Mouse (Mus musculus): ENCODE data around the gene Slc29a1.

Gene Slc29a1

DNA sequence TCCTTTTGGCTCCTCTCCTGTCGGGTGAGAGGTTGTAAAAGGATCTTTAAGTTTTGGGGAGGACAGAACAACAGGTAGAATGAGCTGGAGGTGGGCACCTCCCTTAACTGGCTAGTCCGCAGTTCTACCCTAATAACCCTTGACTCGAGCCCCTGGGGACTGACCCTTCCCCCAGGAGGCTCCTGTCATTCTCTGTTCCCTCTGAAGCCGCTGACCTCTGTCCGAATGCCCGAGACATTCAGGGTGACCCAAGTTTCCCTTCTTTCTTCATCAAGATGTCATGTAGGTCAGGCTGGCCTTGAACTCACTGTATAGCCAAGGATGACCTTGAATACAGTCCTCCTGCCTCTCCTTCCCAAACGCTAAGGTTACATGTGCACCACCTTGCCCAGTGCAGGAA lies 11.0 kb downstream of the Slc29a1 start:
- DNase-seq = no peak

DNA sequence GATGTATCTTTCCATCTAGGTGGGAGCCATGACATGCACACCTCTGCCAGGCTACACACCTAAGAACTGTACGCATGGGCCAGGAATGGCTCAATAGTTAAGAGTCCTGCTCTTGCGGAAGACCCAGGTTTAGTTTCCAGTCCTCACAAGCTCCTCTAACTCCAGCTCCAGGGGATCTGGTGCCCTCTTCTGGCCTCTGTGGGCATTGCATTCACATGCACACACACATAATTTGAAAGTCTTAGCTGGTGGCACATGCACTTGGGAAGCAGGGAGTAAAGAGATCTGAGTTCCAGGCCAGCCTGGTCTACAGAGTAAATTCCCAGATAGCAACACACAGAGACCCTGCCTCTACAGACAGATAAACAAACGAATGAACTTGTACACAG lies 13.0 kb downstream of the Slc29a1 start:
- DNase-seq = peak; percentile 56

DNA sequence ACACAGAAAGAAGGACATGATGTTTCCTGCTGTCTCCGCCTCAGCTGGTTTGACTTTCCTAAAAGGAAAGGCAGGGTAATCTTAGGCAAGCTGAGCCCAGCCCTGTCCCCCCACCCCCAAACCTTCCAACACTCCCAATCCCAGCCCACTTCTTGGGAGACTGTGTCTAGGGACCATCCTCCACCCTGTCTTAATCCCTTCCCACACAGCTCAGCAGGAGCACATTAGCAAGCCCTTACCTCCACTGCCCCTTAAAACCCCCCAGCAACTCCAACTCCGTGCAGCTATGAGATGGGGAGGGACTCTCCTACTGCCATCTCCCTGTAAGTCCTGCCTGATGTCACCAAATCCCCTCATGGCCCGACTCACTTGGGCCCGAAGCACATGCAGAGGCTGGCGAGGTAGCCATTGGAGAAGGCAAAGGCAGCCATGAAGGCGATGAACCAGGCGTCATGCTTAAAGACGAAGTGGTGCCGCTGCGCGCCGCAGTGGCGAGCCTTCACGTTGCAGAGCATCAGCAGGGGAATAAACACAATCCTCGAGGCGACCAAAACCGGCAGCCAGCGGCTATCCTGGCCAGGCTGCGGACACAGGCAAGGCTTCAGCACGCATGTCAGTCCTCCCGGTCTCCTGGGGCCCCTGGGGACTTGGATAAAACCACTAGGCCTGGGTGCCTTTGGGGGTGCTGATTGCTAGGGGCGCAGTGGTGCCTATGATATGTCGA lies 13.5 kb downstream of the Slc29a1 start:
- DNase-seq = no peak

DNA sequence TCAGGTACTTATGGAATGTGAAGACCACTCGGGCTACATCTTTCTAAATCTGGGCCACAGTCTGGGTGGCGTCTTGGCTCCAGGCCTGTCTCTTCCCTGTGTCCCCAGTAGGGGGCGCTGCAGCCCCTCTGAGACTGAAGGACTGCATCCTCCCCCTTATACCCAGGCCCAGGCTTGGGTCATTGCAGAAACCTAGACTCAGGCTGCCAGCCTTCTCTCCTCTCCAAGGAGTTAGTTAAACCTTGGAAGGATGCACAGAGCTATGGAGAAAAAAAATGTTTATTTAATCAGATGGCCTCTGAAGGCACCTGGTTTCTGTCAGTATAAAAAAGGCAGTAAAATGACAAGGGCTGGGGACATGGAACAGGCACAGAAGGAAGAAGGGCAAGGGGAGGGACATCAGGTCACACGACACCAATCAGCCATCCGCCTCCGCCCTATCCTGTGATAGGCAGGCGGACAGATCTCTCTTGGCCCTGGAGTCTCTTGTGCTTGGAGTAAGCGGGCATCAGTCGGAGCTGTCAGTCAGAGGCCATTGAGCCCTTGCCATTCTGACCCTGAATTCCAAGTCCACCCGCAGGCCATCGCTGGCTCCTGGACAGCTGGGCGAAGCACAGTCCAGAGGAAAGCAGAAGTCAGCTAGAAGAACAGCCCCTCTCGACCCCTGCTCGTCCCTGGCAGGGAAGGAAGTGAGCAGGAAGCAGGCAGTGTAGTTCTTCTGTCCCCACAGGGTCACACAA lies 14.3 kb downstream of the Slc29a1 start:
- peak; percentile 87 for DNase-seq

DNA sequence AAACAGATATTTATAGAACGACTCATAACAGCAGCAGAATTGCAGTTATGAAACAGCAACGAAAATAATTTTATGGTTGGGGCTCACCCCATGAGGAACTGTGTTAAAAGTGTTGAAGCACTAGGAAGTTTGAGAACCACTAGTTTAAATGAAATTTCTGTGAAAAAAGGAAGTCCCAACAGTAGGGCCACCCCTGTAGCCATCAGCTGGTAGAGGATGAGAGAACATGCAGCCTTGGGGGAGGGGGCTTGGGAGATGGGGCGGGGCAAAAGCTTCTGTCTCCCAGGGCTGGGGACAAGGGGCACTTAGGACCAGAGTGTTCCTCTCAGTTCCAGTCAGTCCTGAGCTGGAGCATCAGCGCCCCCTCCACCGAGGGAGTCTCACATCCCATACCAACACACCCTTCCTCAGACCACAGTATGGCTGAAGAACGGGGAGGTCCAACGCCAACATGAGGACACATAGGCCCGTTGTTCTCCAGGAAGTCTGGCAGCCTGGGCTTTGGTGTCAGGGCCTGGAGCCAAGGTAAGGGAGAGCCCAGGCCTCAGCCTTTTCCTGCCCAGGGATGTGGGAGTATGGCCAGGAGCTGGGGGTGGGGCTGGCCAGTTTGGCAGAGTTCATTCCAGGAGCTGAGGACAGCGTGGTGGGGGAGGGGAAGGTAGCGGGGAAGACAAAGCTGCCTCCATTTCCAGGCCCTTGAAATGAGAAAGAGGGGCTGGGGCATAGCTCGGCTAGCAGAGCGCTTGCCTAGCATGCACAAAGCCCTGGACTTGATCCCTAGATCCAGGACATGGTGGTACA lies 15.1 kb downstream of the Slc29a1 start:
- peak; percentile 90 for DNase-seq

DNA sequence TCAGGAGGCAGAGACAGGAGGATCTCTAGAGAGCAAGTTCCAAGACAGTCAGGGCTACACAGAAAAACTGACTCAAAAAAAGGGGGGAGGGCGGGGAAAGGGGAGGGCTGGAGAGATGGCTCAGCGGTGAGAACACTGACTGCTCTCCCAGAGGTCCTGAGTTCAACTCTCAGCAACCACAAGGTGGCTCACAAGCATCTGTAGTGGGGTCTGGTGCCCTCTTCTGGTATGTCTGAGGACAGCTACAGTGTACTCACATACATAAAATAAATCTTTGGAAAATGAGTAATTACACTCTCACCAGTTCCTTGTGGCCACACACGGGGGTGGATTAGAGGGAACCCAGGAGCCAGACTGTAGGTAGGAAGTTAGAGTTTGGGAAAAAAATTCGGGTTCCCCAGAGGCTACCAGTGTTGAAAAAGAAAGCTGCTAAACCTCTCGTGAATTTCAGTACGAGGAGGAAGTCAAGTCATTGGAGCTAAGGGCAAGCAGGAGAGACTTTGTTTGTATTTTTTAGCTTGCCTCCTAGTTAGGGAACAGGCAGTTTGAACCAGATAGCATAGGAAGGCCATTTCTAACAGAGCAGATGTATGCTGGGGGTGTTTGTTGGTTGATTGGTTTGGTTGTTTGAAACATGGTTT lies 16.6 kb downstream of the Slc29a1 start:
- DNase-seq = peak; percentile 47

DNA sequence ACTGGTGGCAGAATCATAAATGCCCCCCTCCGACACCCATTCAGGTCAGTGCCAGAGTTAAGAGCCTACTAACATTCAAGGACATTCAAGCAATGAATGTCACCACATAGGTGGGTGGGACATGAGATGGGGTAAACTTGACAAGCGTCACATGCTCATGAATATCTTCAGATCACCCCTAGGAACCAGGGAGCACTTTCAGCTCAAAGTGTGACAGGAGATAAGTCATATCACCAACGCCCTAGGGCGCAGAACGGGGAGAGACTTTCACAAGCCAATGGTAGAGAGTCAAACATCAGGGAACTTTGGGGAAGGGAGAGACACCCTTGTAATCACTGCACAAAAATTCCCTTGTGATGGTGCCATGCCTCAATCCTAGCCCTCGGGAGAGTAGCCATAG lies 17.2 kb downstream of the Slc29a1 start:
- DNase-seq = no peak

DNA sequence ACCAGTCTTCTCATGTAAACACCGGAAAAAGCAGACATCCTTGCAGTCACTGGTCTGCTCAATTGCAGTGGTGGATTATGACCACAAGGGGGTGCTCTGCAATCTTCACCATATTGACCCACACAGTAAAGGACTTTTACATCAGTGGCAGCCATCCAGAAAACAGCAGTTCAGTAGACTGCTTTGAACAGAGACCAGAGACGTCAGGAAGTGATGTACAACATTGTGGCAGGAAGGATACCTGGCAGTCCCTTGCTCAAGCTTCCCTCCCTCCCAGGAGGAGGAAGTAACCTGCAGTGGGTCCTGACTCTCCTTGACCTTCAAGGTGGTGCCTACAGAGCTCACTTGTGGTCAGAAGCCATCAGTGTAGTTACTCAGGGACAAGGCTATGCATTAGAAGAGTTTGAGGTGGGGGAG lies 17.8 kb downstream of the Slc29a1 start:
- peak; percentile 84 for DNase-seq

DNA sequence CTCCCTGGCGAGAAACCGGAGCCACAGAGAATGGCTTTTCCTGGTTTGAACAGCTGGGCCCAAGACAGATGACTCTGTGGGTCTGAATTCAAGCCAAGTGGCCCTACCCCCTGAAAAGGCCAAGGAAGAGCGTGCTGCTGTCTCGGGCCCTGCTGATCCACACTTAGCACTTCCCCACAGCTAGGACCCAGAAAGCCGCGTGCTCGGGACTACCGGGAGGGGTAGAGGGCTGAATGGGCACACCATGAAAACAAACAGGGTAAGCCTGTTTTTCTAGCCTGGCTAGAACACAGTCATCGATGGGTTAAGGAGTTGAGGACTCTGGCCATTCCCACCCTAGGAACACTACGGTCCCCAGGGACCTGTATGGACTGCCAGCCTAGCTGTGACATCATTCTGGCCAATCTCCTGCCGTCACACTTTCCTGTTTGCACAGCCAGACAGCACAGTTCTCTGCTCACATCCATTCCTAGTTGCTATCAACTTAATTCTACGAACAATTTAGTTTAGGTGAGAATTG lies 18.4 kb downstream of the Slc29a1 start:
- DNase-seq = peak; percentile 70

DNA sequence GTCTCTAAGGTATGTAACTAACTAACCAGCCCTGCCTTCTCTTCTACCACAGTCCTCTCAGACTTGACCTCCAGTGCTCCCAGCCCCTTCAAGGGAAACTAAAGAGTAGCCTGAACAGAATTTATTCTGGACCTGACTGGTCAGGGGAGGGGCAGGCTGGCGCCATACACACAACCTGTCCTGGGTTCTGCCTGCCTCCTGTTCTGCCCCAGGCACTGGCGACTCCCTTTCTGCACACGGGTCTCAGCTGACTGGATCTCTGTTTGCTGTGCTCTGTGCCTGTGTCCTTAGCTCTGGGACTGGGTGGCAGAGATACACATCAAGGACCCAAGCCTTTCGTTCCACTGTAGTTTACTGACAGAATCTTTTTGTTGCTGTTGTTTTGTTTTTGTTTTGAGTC lies 19.9 kb downstream of the Slc29a1 start:
- DNase-seq = peak; percentile 57

DNA sequence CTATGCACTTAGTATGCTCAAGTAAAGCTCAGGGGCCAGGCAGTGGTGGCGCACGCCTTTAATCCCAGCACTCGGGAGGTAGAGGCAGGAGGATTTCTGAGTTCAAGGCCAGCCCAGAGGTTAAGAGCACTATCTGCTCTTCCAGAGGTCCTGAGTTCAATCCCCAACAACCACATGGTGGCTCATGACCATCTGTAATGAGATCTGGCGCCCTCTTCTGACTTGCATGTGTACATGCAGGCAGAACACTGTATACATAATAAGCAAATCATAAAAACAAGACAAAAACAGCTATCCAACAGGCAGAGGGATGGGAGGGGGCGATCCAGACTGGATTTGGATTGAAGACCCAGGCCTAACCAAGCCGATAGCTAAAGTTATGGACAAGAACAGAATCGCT lies 20.6 kb downstream of the Slc29a1 start:
- no peak for DNase-seq

DNA sequence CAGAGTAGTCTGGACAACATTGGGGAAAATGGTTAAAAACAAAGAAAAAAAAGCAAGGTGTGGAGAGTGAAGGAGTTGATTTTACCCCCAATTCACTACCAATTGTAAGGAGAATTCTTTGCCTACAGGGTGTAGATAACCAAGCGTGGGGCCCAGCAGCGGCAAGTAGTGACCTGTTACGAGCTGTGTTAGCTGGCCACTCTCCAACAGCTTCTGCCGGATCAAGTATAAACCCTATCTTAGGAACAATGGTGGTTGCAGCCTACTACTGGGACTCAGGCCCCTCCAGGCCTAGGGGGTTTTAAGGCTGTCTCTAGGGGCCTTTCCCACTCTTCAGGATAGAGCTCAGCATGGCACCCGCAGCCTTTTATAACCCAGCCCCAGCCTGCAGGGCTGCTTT lies 21.2 kb downstream of the Slc29a1 start:
- no peak for DNase-seq

DNA sequence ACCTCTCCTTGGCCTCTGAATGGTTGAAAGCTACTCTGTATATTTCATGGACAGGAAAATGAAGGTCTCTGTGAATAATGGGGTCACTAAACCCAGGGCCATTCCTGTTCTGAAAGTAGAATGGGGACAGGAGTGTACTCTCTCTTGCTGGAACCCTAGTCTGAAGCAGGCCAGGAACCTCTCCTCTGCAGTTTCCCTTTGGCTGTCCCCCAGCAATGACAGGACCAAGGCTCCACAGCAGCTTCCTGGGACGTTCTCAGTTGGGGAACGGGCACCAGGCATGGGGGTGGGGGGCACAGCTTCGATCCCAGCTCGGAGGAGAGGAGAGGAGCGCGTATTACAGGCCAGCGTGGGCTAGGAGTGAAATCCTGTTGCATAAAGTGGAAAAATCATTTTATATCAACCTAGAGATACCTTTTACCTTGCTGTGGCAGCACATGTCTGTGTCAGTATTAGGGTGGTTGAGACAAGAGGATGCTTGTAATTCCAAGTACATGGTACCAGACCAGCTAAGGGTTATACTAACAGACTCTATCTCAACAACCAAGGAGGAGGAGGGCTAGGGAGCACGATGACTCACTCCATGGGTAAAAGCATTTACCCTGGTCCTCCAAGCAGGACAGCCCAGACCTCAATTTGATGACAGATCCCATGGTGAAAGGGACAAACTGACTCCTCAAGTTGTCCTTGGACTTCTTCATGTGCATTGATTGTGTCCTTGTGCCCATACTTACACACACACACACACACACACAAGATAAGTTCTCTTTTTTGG lies 24.1 kb downstream of the Slc29a1 start:
- no peak for DNase-seq

DNA sequence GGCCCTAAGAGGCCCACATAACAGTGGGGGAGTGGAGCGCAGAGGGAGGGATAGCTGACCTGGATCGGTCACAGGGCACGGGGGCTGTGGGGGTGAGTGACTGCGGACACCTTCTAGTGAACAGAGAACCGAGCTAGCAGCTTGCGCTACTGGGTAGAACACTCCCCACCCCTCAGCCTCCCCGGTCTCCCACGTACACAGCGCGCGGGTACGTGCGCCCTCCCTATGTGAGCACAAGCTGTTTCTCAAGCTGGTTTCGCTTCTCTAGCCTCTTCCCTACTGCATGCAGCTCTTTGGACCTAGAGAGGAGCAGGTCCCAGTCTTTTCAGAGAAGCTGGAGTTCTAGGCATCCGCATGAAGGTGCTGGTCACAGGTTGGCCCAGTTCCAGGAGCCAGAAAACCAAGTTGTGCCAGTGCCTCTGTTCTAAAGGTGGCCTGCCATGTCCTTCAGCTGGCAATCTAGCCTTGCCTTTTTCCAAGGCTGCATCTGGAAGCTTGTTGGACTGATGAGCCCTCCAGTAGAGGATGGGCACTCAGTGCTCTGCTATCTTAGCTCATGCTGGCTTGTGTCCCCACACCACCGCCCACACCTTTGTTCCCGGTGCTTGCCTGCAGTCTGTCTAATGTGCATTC lies 25.2 kb downstream of the Slc29a1 start:
- peak; percentile 76 for DNase-seq

DNA sequence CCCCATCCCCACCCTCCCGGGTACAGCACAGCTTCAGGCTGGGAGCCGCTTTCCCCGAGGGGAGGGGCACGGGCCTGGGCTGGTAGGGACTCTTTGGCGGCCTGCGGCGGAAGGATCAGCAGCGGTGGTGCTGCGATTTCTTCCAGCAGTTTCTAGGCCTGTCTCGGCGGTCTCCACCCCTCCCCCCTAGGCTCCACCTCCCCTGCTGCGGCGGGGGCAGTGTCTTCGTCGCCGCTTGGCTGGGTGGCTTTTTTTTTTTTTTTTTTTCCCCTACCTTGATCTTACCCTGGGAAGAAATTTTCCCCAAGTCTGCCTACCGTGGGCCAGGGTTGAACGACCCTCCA lies 25.7 kb downstream of the Slc29a1 start:
- peak; percentile 99 for DNase-seq

DNA sequence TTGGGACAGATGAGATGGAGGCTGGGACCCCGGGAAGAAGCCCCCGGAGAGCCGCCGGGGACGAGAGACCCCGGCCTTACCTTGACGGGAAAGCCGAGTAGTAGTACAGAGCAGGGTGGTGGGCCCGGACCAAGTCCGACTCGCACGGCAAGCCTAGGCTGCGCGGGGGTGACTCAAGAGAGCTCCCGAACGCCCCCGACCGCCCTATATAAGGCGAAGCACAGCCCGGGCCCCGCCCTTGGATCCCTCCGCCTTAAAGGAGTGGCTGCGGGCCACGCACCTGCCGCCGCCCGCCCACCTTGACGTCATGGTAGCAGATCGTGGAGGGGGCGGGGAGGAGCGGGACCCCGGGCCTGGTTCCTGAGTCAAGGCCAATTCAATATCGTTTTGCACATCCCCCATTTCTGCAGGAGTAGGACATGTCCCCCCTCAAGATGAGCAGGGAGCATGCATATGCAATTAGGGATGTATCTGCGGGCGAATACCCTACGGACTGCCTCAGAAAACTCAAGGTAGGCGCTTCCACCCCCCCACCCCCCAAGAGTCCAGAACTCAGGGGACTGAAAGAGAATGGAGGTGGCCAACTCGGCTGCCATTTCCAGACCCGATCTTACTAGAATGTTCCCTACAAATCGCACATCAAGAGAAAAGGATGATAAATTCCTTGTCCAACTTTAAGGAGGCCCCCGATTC lies 26.2 kb downstream of the Slc29a1 start, which contains the start of gene Hsp90ab1:
Gene Hsp90ab1 (minus strand): TSS at position 185 of the 693 bp plus-strand sequence.
- DNase-seq = peak; percentile 100

DNA sequence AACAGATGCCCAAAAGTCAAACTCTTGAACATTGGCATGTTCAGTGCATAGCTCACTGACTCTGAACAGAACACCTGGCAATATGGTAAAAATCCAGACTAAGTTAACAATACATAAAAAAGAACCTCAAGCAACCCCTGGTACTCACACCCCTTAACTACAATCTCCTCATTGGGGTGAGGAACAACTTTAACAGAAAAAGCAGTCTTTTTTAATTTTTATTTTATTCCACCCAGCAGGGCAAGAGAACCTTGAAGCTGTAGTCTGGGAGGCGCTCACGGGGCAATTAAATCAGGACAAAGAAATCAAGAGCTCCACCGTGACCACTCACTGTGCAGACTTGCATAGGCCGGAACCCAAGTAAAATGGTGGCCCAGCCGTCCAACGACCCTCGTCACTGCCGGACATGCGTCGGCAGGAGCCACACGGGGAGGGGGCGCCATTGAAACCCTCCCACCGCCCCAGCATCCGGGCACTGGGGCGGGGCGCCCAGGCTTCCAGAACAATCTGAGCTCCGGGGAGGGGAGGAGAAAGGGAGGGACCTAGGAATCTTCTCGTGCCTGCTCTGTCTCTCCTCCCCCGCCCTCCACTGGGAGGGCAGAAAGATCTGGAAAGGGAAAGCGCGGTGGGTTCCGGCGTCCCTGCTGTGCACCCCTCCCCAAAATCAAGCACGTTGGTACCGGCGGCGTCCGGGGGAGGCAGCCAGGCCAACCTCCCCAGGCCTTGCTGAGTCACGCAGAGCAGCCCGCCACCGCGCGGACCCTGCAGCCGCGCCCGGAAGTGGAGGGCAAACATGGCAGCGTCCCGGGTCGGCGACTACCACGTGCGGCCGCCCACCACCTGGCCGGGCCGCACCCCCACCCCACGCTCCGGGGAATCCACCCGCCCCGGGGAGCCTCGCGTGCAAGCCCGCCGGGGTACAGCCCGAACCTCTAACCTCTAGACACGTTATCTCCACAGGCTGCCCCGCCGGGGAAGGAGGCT lies 27.0 kb downstream of the Slc29a1 start:
- peak; percentile 92 for DNase-seq

DNA sequence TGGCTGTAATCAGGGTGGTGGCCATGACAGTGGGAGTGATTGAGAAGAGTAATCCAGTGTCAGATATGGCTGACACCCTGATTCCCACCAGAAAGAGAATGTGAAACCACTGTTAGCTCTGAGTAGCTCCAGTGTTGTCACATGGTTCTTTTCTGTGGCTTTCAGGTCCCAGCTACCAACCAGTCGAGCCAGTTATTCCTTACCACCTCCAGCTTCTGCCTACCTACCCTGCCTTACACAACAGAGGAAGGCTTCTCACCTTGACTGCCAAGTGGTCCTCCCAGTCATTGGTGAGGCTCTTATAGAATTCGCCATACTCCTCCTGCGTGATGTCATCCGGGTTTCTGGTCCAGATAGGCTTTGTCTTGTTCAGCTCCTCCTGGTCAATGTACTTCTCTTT lies 29.4 kb downstream of the Slc29a1 start:
- no peak for DNase-seq

DNA sequence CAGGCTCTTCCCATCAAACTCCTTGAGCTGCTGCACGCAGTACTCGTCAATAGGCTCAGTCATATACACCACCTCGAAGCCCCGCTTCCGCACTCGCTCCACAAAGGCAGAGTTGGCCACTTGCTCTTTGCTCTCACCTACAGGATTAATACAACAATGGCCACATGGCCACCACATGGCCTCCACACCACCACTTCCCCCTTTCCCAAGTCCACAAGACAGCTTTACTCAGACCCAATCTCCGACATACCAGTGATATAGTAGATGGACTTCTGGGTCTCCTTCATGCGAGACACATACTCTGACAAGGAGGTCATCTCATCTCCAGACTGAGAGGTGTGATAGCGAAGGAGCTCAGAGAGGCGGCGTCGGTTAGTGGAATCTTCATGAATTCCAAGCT lies 30.4 kb downstream of the Slc29a1 start:
- no peak for DNase-seq

DNA sequence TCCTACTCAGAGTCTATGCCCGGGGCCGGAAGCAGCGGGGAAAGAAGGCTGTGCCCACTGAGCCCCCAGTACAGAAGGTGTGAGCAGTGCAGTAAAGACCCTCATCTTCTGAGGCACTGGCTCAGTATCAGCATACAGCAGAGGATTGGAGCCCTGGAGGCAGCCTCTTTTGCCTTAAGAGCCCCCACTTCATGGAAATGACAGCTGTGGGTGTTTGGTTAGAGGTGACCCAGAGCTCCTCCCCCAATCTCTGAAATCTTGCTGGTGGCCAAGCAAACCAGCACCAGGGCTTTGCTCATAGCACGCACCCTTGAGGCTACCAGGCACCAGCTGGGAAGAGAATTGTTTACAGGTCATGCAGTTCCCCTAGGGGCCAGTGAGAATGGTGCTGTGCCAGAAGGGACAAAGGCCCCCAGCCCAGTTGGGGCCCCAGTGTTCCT lies 32.2 kb downstream of the Slc29a1 start:
- no peak for DNase-seq
